Mouse (Mus musculus) forebrain, embryonic 11.5 days (tissue): ENCODE results near the gene Fth1. TPM values are rescaled to one million over a fixed set of nuclear protein-coding genes. Genes with fewer than 3 reads are reported as not detected.

Experiments
- ATAC-seq: fragments of 200-750 bp; cut with Nextera tagmentation; replicated peaks from 2 replicates; pipeline ENCODE4 v1.8.0; 2017; ENCODE audit warnings: moderate TSS enrichment; ENCODE audit not compliant: low FRiP score
- DNase-seq: peaks from one replicate; pipeline ENCODE4 v3.0.0-alpha.2; 2017; ENCODE audit warnings: low spot score
- H3K27ac ChIP-seq: fragments of 300-500 bp; sonication (generic); 2 replicates; pipeline ENCODE4 v1.5.1; 2014; ENCODE audit warnings: low read depth, low read length
- H3K27me3 ChIP-seq: fragments of 300-500 bp; sonication (generic); 2 replicates; pipeline ENCODE4 v1.6.1; 2014; ENCODE audit warnings: mild to moderate bottlenecking, low read length, mixed read lengths; ENCODE audit not compliant: control insufficient read depth, insufficient read depth
- H3K36me3 ChIP-seq: fragments of 300-500 bp; sonication (generic); 2 replicates; pipeline ENCODE4 v1.6.1; 2014; ENCODE audit warnings: mild to moderate bottlenecking, low read length, moderate library complexity, mixed read lengths; ENCODE audit not compliant: control insufficient read depth, insufficient read depth
- H3K4me1 ChIP-seq: fragments of 300-500 bp; sonication (generic); replicated peaks from 2 replicates; pipeline ENCODE4 v1.6.1; 2014; ENCODE audit warnings: low read length, mixed read lengths; ENCODE audit not compliant: control insufficient read depth, insufficient read depth
- H3K4me2 ChIP-seq: fragments of 300-500 bp; sonication (generic); 2 replicates; pipeline ENCODE4 v1.6.1; 2014; ENCODE audit warnings: low read depth, mild to moderate bottlenecking, low read length, moderate library complexity, mixed read lengths; ENCODE audit not compliant: severe bottlenecking
- H3K4me3 ChIP-seq: fragments of 300-500 bp; sonication (generic); 2 replicates; pipeline ENCODE4 v1.5.1; 2014; ENCODE audit warnings: low read depth, low read length
- H3K9ac ChIP-seq: fragments of 300-500 bp; sonication (generic); 2 replicates; pipeline ENCODE4 v1.6.1; 2014; ENCODE audit warnings: low read length
- H3K9me3 ChIP-seq: fragments of 300-500 bp; sonication (generic); 2 replicates; pipeline ENCODE4 v1.6.1; 2016; ENCODE audit warnings: low read length, mixed read lengths; ENCODE audit not compliant: control insufficient read depth
- WGBS: fragments of 180-500 bp; shearing (Covaris S2); extraction: QIAGEN DNeasy Blood & Tissue Kit; methylation state at CpG from one replicate; pipeline ENCODE4 v1.1.7; 2014; 5-methylcytosine and 5-hydroxymethylcytosine counted together
- polyA plus RNA-seq: library from polyadenylated mRNA; unstranded; fragments of >200 nt; fragmentation: Nextera tagmentation; extraction: Ambion mirVana; gene quantifications from 2 replicates; pipeline ENCODE4 v1.2.1, GENCODE M21; 2014

The Fth1 gene
- polyA plus RNA-seq, 1 experiment from 2014 or later: 1,333 TPM

- no peaks in the 10 kb centered on the region for H3K4me1 ChIP-seq
- ATAC-seq (peak; percentile 91), DNase-seq (peak; percentile 96)
- H3K4me3 ChIP-seq: peak overlapping the region; percentile 28
- no peaks in the 10 kb centered on the region for H3K9me3 ChIP-seq
- H3K4me2 ChIP-seq: peak overlapping the region; percentile 60
- H3K27me3 ChIP-seq: no peaks in the 10 kb centered on the region
- H3K36me3 ChIP-seq: no peaks in the 10 kb centered on the region
- 8% methylated on average over 17 of the region's 17 CpGs for WGBS
- no peak overlapping the region for H3K27ac ChIP-seq
- peak overlapping the region; percentile 43 for H3K9ac ChIP-seq
Observed at GRCm38 (mm10) chr19:9993036-9993656, 12.7 kb downstream of the Fth1 start.

GRCm38 (mm10) chr19:9997204-9998062 lies 17.0 kb downstream of the Fth1 start:
- no peaks in the 10 kb centered on the region for H3K4me1 ChIP-seq
- no peak overlapping the region for H3K27ac ChIP-seq
- no peaks in the 10 kb centered on the region for H3K9me3 ChIP-seq
- H3K4me3 ChIP-seq: no peak overlapping the region
- DNase-seq (no peak), ATAC-seq (no peak)
- H3K36me3 ChIP-seq: no peaks in the 10 kb centered on the region
- no peak overlapping the region for H3K9ac ChIP-seq
- H3K4me2 ChIP-seq: no peak overlapping the region
- WGBS: 77% methylated on average over 12 of the region's 12 CpGs
- H3K27me3 ChIP-seq: no peaks in the 10 kb centered on the region

- 79% methylated on average over 2 of the region's 2 CpGs for WGBS
- no peak for DNase-seq
- no peak for ATAC-seq
Observed at GRCm38 (mm10) chr19:9998063-9998416, 17.6 kb downstream of the Fth1 start.

DNA sequence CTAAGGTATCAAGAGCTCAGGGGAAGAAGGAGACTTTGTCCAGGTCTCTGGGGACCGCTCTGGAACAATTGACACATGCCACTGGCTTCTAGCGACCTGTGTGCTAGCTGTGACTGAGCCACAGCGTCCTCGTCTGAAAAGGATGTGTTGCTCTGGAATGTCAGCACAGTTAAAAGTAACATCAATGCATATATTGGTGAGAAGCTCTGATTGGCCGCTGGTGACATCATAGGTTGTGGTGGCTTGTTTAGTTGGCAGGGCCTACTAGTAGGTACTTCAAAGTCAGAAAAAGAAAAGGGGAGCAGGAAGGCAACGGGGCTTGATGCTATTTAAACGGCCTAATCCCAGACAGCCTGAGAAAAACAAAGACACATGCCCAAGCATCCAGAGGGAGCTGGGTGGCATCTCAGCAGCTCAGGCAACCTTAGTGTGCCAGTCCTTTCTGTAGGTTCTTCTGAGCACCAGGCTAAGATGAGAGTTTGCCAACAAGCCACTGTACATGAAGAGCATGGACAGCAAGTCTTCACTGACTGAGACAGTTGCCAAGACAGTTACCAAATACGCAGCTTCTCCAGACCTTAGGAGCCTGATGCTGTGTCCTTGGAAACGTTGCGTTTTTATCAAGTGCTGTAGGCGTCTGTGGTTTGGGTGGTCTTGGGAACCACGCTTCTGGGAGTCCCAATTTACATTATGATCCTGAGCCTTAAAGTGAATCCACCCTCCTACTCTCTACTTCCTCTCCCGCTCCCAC lies 18.5 kb downstream of the Fth1 start:
- Histone ChIP-seq H3K9me3 (no peaks in the 10 kb centered on the region), H3K36me3 (no peaks in the 10 kb centered on the region), H3K9ac (no peak overlapping the region), H3K4me3 (no peak overlapping the region), H3K27ac (no peak overlapping the region), H3K4me2 (no peak overlapping the region), H3K4me1 (no peaks in the 10 kb centered on the region), H3K27me3 (no peaks in the 10 kb centered on the region)
- ATAC-seq: no peak
- no peak for DNase-seq
- 68% methylated on average over 13 of the region's 13 CpGs for WGBS

More at GRCm38 (mm10) chr19:9998063-9998416, 17.6 kb downstream of the Fth1 start:
- Histone ChIP-seq H3K36me3 (no peaks in the 10 kb centered on the region), H3K4me2 (no peak overlapping the region), H3K27me3 (no peaks in the 10 kb centered on the region), H3K4me3 (no peak overlapping the region), H3K4me1 (no peaks in the 10 kb centered on the region), H3K9ac (no peak overlapping the region), H3K9me3 (no peaks in the 10 kb centered on the region), H3K27ac (no peak overlapping the region)

- H3K4me1 ChIP-seq: no peaks in the 10 kb centered on the region
- H3K4me2 ChIP-seq: no peak overlapping the region
- no peaks in the 10 kb centered on the region for H3K36me3 ChIP-seq
- no peak overlapping the region for H3K9ac ChIP-seq
- ATAC-seq: no peak
- WGBS: 27% methylated on average over 3 of the region's 3 CpGs
- no peaks in the 10 kb centered on the region for H3K9me3 ChIP-seq
- DNase-seq: no peak
- H3K4me3 ChIP-seq: no peak overlapping the region
- no peak overlapping the region for H3K27ac ChIP-seq
- no peaks in the 10 kb centered on the region for H3K27me3 ChIP-seq
Observed at GRCm38 (mm10) chr19:10000330-10000729, 19.9 kb downstream of the Fth1 start.

- no peak within 1 kb of the TSS for H3K27ac ChIP-seq
- H3K27me3 ChIP-seq: no peaks in the 10 kb centered on the region
- no peak within 1 kb of the TSS for H3K4me3 ChIP-seq
- ATAC-seq (no peak), DNase-seq (no peak)
- no peak within 1 kb of the TSS for H3K9ac ChIP-seq
- no peaks in the 10 kb centered on the region for H3K4me1 ChIP-seq
- H3K9me3 ChIP-seq: no peaks in the 10 kb centered on the region
- 84% methylated on average over 7 of the region's 7 CpGs for WGBS
- H3K4me2 ChIP-seq: no peak within 1 kb of the TSS
- H3K36me3 ChIP-seq: no peaks in the 10 kb centered on the region
Observed at GRCm38 (mm10) chr19:10001206-10001969, 21.0 kb downstream of the Fth1 start, which contains the start of the genes Best1 and Rab3il1. Best1 (minus strand) TSS chr19:10001633. Rab3il1 (plus strand) TSS chr19:10001669.

- Histone ChIP-seq H3K27me3 (no peaks in the 10 kb centered on the region), H3K36me3 (no peaks in the 10 kb centered on the region), H3K4me3 (no peak overlapping the region), H3K9ac (no peak overlapping the region), H3K9me3 (no peaks in the 10 kb centered on the region), H3K4me2 (no peak overlapping the region), H3K4me1 (no peaks in the 10 kb centered on the region), H3K27ac (no peak overlapping the region)
- DNase-seq (no peak), ATAC-seq (no peak)
- 100% methylated on average over 1 of the region's 1 CpGs for WGBS
Observed at GRCm38 (mm10) chr19:10003696-10004095, 23.3 kb downstream of the Fth1 start.

DNA sequence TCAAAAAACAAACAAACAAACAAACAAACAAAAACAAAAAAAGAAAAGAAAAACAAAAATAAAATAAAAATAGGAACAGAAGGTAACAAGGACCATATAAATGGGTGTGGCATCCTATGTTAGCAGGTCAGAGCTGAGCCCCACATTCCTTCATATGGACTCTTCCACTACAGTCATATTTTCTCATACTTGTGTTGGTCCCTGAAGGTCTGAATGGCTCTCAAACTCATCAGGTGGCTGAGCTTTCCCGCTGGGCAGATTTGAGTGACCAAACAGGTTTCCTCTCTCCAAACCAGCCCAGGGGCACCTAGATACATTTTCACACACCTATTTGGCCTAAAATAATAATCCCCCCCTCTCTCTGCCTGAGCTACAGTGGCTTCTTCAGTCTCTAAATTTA lies 31.0 kb downstream of the Fth1 start:
- Histone ChIP-seq H3K9ac (no peak overlapping the region), H3K27me3 (no peaks in the 10 kb centered on the region), H3K9me3 (no peaks in the 10 kb centered on the region), H3K4me2 (no peak overlapping the region), H3K36me3 (no peaks in the 10 kb centered on the region), H3K4me3 (no peak overlapping the region), H3K4me1 (no peaks in the 10 kb centered on the region), H3K27ac (no peak overlapping the region)
- no peak for ATAC-seq
- DNase-seq: no peak
- WGBS: 71% methylated on average over 1 of the region's 1 CpGs
